Mouse (Mus musculus) bone marrow macrophage, adult 2 months (primary cell): ENCODE measurements at regions not wholly inside any gene's neighbourhood (a gene's known extent, or its start where the extent isn't known, plus 50 kb on each side); places are given as distances from the start of the nearest gene placed in this dataset.
A peak's percentile ranks its signal among the peaks of the same experiment; 100 is the strongest.

Source experiments
- H3K27ac ChIP-seq: 2 replicates; pipeline ENCODE4 v1.5.1; 2012; ENCODE audit warnings: low read depth, low read length; ENCODE audit not compliant: insufficient read depth
- H3K4me1 ChIP-seq: 2 replicates; pipeline ENCODE4 v1.6.1; 2012; ENCODE audit warnings: low read length; ENCODE audit not compliant: control insufficient read depth, insufficient read depth
- H3K4me3 ChIP-seq: 2 replicates; pipeline ENCODE4 v1.5.1; 2012; ENCODE audit warnings: mild to moderate bottlenecking, low read length, moderate library complexity; ENCODE audit not compliant: insufficient read depth
- CTCF ChIP-seq: IDR thresholded peaks from 2 replicates; pipeline ENCODE4 v1.5.1; 2012; ENCODE audit warnings: low read depth, mild to moderate bottlenecking, low read length, moderate library complexity
- POLR2A ChIP-seq: IDR thresholded peaks from 2 replicates; pipeline ENCODE4 v1.6.1; 2012; ENCODE audit warnings: mild to moderate bottlenecking, low read depth, low read length, borderline replicate concordance

GRCm38 (mm10) chr4:53915326-53915725, 89.5 kb downstream of the Tmem38b start:
- Histone ChIP-seq H3K4me3 (no peak overlapping the region), H3K27ac (no peak overlapping the region)

GRCm38 (mm10) chr4:53919188-53919587, 93.3 kb downstream of the Tmem38b start:
- H3K4me3 ChIP-seq = no peak overlapping the region
- H3K27ac ChIP-seq = no peak overlapping the region
- TF ChIP-seq CTCF = peak; percentile 16; the same call in 1 of the 2 replicates
- no peak for TF ChIP-seq POLR2A
- H3K4me1 ChIP-seq = peaks cover 5% of the 10 kb centered on the region; the same call in 1 of the 2 replicates

More at GRCm38 (mm10) chr4:53915326-53915725, 89.5 kb downstream of the Tmem38b start:
- TF ChIP-seq CTCF = no peak
- TF ChIP-seq POLR2A = no peak
- H3K4me1 ChIP-seq = peaks cover 5% of the 10 kb centered on the region; the same call in 1 of the 2 replicates

GRCm38 (mm10) chr4:53920587-53920986, 94.7 kb downstream of the Tmem38b start:
- Histone ChIP-seq H3K4me1 (peaks cover under 1% of the 10 kb centered on the region; the same call in 1 of the 2 replicates), H3K4me3 (no peak overlapping the region), H3K27ac (no peak overlapping the region)
- TF ChIP-seq CTCF (no peak), POLR2A (no peak)

GRCm38 (mm10) chr4:53931068-53931467, 105.2 kb downstream of the Tmem38b start:
- TF ChIP-seq CTCF = no peak
- no peak for TF ChIP-seq POLR2A
- peaks cover 10% of the 10 kb centered on the region for H3K4me1 ChIP-seq
- H3K4me3 ChIP-seq = no peak overlapping the region
- H3K27ac ChIP-seq = no peak overlapping the region

GRCm38 (mm10) chr4:53931499-53931898, 105.7 kb downstream of the Tmem38b start:
- no peak for TF ChIP-seq POLR2A
- TF ChIP-seq CTCF = peak; percentile 65
- Histone ChIP-seq H3K4me3 (peak overlapping the region; percentile 23), H3K4me1 (peaks cover 10% of the 10 kb centered on the region), H3K27ac (no peak overlapping the region)

- peak overlapping the region; percentile 60 for H3K27ac ChIP-seq
- TF ChIP-seq CTCF (no peak), POLR2A (no peak)
- H3K4me3 ChIP-seq = peak overlapping the region; percentile 36; the same call in 1 of the 2 replicates
- peaks cover 10% of the 10 kb centered on the region for H3K4me1 ChIP-seq
Measured at GRCm38 (mm10) chr4:53935306-53935705, 109.5 kb downstream of the Tmem38b start.

- Histone ChIP-seq H3K27ac (no peak overlapping the region), H3K4me1 (no peaks in the 10 kb centered on the region), H3K4me3 (no peak overlapping the region)
- TF ChIP-seq POLR2A (no peak), CTCF (no peak)
Measured at GRCm38 (mm10) chr4:53948736-53949135, 122.9 kb downstream of the Tmem38b start.

GRCm38 (mm10) chr4:53949164-53949563, 123.3 kb downstream of the Tmem38b start:
- Histone ChIP-seq H3K4me1 (no peaks in the 10 kb centered on the region), H3K4me3 (no peak overlapping the region), H3K27ac (no peak overlapping the region)
- TF ChIP-seq CTCF (no peak), POLR2A (no peak)

GRCm38 (mm10) chr4:53950496-53950895, 124.7 kb downstream of the Tmem38b start:
- no peak for TF ChIP-seq POLR2A
- no peak for TF ChIP-seq CTCF
- no peak overlapping the region for H3K27ac ChIP-seq
- no peaks in the 10 kb centered on the region for H3K4me1 ChIP-seq

GRCm38 (mm10) chr4:53951003-53951733, 125.3 kb downstream of the Tmem38b start:
- Histone ChIP-seq H3K4me3 (no peak overlapping the region), H3K27ac (no peak overlapping the region), H3K4me1 (no peaks in the 10 kb centered on the region)
- TF ChIP-seq CTCF (no peak), POLR2A (no peak)

More at GRCm38 (mm10) chr4:53950496-53950895, 124.7 kb downstream of the Tmem38b start:
- H3K4me3 ChIP-seq = no peak overlapping the region
